Mouse (Mus musculus) macrophage (primary cell): ENCODE data around the gene Gm43191. TPM values are rescaled to one million over a fixed set of nuclear protein-coding genes. Genes with fewer than 3 reads are reported as not detected.

ENCODE experiments used
- H3K27ac ChIP-seq: fragments of 350-480 bp; formaldehyde crosslinking; 2 replicates; pipeline ENCODE4 v1.9.0; 2021
- H3K36me3 ChIP-seq: fragments of 350-480 bp; formaldehyde crosslinking; 2 replicates; pipeline ENCODE4 v1.9.0; 2021; ENCODE audit errors: inconsistent target
- H3K4me3 ChIP-seq: fragments of 350-480 bp; formaldehyde crosslinking; 2 replicates; pipeline ENCODE4 v1.9.0; 2021; ENCODE audit errors: inconsistent target
- H3K79me2 ChIP-seq: fragments of 350-480 bp; formaldehyde crosslinking; 2 replicates; pipeline ENCODE4 v1.9.0; 2021; ENCODE audit errors: inconsistent target
- WGBS: methylation state at CpG from one replicate; pipeline ENCODE4 v1.1.7; 2026; ENCODE audit warnings: inconsistent platforms; ENCODE audit not compliant: missing documents; 5-methylcytosine and 5-hydroxymethylcytosine counted together
- polyA plus RNA-seq: library from polyadenylated mRNA; stranded (reverse); fragments of 250-400 nt; gene quantifications from 3 replicates; pipeline ENCODE4 v1.2.4, GENCODE M21; 2018; ENCODE audit warnings: inconsistent platforms
- total RNA-seq, 78 experiments: library from RNA; depleted of rRNA; stranded (reverse); fragments of 250-400 nt; gene quantifications; 1 replicate in 9 of 78; 2 replicates in 24 of 78; 3 replicates in 43 of 78; 4 replicates in 2 of 78; pipeline ENCODE4 v1.2.4; 2018; ENCODE audit warnings: inconsistent platforms in 56 of 78

The Gm43191 gene
- 1 to 10 TPM in 1 of 26 experiments, not detected in 25; 5.5 TPM for total RNA-seq (2018; cell fraction: chromatin; rRNA removed)
- not detected for total RNA-seq (2018; cell fraction: cytosol; rRNA removed)
- total RNA-seq (2018; cell fraction: nucleus; rRNA removed), result not detected
- not detected in 3 replicates for polyA plus RNA-seq

DNA sequence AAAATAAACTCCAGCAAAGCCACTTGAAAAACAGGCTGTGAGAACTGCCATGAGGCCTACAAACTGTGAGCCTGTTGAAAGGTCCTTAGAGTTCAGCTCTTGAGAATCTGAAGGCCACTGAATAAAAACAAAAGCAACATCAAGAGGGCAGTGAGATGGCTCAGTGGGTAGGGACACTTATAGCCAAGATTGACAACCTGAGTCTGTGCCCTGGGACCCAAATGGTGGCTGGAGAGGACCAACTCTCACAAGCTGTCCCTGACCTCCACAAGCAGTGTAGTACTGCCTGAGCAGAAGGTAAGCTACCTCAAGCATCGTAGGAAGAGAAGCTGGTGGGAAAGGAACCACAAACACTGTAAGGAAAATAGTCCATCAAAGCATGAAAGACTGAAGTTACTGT, at the start of gene Gm43191:
Gene Gm43191, minus strand, starts transcription at position 101 of the 400 bp plus-strand sequence.
- H3K79me2 ChIP-seq, result no peaks in the 10 kb centered on the region
- H3K4me3 ChIP-seq, result no peak within 1 kb of the TSS
- no peak within 1 kb of the TSS for H3K27ac ChIP-seq
- 100% methylated on average over 1 of the region's 1 CpGs for WGBS
- 0 out of 2 replicates have a peak, but pooled peaks cover 13% of the 10 kb centered on the region for H3K36me3 ChIP-seq

GRCm38 (mm10) chr3:116729483-116730174, 48.6 kb upstream of the Gm43191 start:
- Histone ChIP-seq H3K79me2 (no peaks in the 10 kb centered on the region), H3K27ac (no peak overlapping the region), H3K4me3 (no peak overlapping the region), H3K36me3 (no peaks in the 10 kb centered on the region)
- 66% methylated on average over 2 of the region's 2 CpGs for WGBS

GRCm38 (mm10) chr3:116726807-116727206, 45.7 kb upstream of the Gm43191 start:
- Histone ChIP-seq H3K4me3 (no peak overlapping the region), H3K36me3 (no peaks in the 10 kb centered on the region), H3K27ac (no peak overlapping the region), H3K79me2 (no peaks in the 10 kb centered on the region)
- WGBS, result 37% methylated on average over 9 of the region's 9 CpGs

DNA sequence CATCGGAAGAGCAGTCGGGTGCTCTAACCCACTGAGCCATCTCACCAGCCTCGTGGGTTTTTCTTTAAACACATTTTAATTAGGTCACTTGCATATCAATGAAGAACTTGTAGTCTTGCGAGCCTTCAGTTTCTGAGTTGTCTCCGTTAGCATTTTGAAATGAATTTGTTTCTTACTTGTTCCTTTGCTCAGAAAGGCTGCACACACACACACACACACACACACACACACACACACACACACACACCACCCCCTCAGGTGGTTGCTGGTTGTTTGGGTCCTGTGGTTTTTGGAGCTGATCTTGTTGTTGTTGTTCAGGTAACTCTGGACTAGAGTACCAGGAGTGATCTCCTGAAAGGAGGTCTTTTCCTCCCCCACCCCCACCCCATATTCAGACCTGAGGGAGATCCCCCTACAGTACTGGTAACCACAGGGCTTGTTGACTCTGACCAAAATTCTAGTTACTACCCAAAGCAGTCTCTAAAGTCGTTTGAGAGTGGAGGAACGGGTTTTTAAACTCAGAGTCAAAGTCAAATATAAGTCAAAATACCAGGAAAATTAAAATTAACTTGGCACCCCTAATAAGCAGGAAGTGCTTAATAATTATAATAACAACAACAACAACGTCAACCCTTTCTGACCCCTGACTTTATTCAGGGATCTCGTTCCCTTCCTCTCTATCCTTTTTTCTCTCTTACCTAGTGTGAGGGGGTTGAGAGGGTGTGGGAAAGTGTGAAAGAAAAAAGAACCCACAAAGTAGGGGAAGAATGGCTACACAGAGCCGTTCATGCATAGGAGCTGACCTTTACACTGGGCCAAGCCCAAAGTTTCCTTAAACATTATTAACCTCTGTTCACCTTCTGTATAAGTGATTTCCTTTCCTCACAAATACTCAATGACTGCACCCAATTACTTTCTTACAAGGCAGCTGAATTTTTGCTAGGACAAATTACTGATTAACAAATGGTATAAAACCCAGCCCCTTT, 42.7 kb upstream of the Gm43191 start:
- Histone ChIP-seq H3K4me3 (no peak overlapping the region), H3K27ac (no peak overlapping the region), H3K36me3 (no peaks in the 10 kb centered on the region), H3K79me2 (no peaks in the 10 kb centered on the region)
- WGBS, result 82% methylated on average over 10 of the region's 10 CpGs

DNA sequence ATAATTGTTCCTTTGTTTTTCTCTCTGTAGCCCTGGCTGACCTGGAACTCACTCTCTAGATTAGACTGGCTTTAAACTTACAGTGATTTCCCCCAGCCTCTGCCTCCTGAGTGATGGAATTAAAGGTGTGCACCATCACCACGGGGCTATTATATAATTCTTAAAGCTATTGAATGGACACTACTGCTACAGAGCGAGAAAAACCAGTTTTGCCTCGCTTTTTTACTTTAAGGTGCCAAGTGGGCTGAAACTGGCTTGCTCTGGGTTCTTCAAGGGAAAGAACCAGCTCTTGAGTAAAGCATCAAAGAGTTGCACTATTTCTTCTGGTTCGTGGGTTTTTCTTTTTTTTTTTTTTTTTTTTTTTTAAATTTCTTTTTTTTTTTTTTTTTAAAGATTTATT, 41.9 kb upstream of the Gm43191 start:
- Histone ChIP-seq H3K4me3 (no peak overlapping the region), H3K36me3 (no peaks in the 10 kb centered on the region), H3K79me2 (no peaks in the 10 kb centered on the region), H3K27ac (no peak overlapping the region)
- 78% methylated on average over 3 of the region's 4 CpGs for WGBS

GRCm38 (mm10) chr3:116718951-116719350, 37.9 kb upstream of the Gm43191 start:
- WGBS, result 89% methylated on average over 3 of the region's 3 CpGs
- Histone ChIP-seq H3K4me3 (no peak overlapping the region), H3K27ac (no peak overlapping the region), H3K36me3 (no peaks in the 10 kb centered on the region), H3K79me2 (no peaks in the 10 kb centered on the region)

- Histone ChIP-seq H3K79me2 (peaks cover 38% of the 10 kb centered on the region), H3K4me3 (peak overlapping the region; percentile 69), H3K27ac (no peak overlapping the region), H3K36me3 (no peaks in the 10 kb centered on the region)
- 40% methylated on average over 5 of the region's 5 CpGs for WGBS
These were observed 32.0 kb upstream of the Gm43191 start for GRCm38 (mm10) chr3:116713031-116713430.

DNA sequence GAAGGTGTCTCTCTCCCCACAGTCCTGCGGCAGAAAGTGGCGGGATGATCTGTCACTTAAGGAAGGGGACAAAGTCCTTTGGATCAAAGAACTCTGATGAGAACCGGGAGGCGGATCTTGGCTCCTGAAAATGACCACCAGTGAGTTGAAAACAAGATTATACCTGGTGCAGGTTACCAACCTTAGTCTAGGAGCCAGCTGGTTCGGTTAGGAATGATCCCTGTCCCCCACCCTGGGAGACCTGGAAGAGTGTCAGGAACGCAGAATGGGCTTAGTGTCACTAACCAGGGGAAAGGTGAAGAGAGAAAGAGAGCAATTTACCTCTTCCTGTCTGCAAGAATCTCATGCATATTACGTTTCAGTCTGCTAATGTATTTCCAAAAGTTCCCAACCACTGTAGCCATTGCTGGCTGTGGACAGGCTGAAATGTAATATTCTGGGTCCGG, 31.4 kb upstream of the Gm43191 start, which contains the start of gene Slc35a3:
Gene Slc35a3, minus strand, starts transcription at position 396 of the 446 bp plus-strand sequence.
- Histone ChIP-seq H3K79me2 (peaks cover 43% of the 10 kb centered on the region), H3K27ac (0 out of 2 replicates have a peak within 1 kb of the TSS, but pooled peaks have one; percentile 15)
- 8% methylated on average over 8 of the region's 8 CpGs for WGBS

DNA sequence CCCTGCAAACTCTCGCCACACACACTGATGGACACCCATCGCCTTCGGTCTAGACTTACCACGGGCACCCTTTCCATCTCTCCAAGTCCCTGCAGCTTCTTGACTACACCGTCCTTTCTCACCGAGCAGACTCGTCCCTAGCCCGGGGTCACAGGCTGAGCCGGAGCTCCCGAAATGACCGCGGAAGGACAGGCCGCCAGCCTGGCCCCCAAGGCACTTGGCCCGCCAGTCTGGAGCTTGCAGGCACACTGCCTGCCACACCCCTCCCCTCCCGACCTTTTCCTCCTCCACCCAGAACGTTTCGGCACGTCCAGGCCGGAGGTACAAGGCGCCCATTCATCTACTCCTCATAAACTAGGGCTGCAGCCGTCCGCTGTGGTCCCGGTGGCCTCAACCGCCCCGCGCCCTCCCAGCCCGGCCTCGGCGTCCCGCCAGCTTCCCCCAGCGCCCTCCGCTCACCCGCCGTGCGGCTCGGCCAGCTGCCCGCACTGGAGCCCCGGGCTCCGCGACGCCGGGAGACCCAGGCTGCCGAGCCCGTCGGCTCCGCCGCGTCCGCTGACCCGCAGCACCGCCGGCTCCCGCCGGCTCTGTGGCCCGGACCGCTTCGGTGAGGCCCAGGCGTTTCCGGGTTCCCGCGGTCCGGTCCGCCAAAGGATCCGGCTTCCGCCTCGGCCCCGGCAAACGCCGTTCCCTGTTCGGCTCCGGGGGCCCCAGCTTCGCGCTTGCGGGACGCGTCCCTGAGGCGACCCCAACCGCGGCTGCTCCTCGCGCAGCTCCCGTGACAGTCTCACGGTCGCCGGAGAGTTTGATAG, 30.8 kb upstream of the Gm43191 start:
- Histone ChIP-seq H3K36me3 (no peaks in the 10 kb centered on the region), H3K79me2 (peaks cover 50% of the 10 kb centered on the region), H3K4me3 (peak overlapping the region; percentile 69), H3K27ac (0 out of 2 replicates have a peak overlapping the region, but pooled peaks have one; percentile 15)
- WGBS, result 1% methylated on average over 84 of the region's 85 CpGs

More for the DNA sequence above, 31.4 kb upstream of the Gm43191 start, which contains the start of gene Slc35a3:
- H3K36me3 ChIP-seq, result no peaks in the 10 kb centered on the region
- peak within 1 kb of the TSS; percentile 69 for H3K4me3 ChIP-seq

DNA sequence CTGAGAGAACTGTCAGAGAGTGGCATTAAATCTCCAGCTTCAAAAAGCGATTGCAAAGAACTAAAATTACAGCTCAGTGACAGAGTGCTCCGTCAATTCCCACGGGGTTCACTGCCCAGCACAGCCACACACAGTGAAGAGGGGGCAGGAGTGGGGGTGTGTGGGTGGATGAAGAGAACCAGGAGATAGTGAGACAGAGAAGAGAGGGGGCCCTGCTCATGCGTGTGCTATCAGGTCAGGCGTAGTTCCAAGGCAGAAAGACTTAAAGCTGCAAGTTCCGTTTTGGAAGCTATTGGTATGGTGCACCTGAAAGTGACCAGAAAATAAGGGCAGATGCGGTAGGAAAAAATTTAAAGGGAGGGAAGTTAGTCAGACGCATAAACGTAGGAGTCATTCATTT, 29.9 kb upstream of the Gm43191 start:
- 46% methylated on average over 9 of the region's 9 CpGs for WGBS
- Histone ChIP-seq H3K4me3 (peak overlapping the region; percentile 69), H3K79me2 (peaks cover 58% of the 10 kb centered on the region), H3K27ac (no peak overlapping the region), H3K36me3 (0 out of 2 replicates have a peak, but pooled peaks cover 1% of the 10 kb centered on the region)

GRCm38 (mm10) chr3:116705637-116706204, 24.7 kb upstream of the Gm43191 start:
- Histone ChIP-seq H3K36me3 (0 out of 2 replicates have a peak, but pooled peaks cover 6% of the 10 kb centered on the region), H3K79me2 (peaks cover 100% of the 10 kb centered on the region), H3K4me3 (no peak overlapping the region), H3K27ac (no peak overlapping the region)
- 100% methylated on average over 1 of the region's 1 CpGs for WGBS

- Histone ChIP-seq H3K36me3 (0 out of 2 replicates have a peak, but pooled peaks cover 6% of the 10 kb centered on the region), H3K79me2 (peaks cover 100% of the 10 kb centered on the region), H3K27ac (no peak overlapping the region), H3K4me3 (no peak overlapping the region)
- 97% methylated on average over 5 of the region's 5 CpGs for WGBS
These were observed 22.8 kb upstream of the Gm43191 start for GRCm38 (mm10) chr3:116703835-116704234.

GRCm38 (mm10) chr3:116702647-116703272, 21.7 kb upstream of the Gm43191 start:
- Histone ChIP-seq H3K4me3 (no peak overlapping the region), H3K27ac (no peak overlapping the region), H3K36me3 (0 out of 2 replicates have a peak, but pooled peaks cover 6% of the 10 kb centered on the region), H3K79me2 (peaks cover 100% of the 10 kb centered on the region)
- 100% methylated on average over 1 of the region's 1 CpGs for WGBS
